Mouse (Mus musculus) urinary bladder, postnatal 36 days (tissue): ENCODE data around the gene C1ql1.

Experiments
- DNase-seq, 2 experiments: peaks; one replicate each; pipeline ENCODE4 v3.0.0; 2022; ENCODE audit warnings: low spot score in 2 of 2, mixed read lengths in 1 of 2

Gene C1ql1

DNA sequence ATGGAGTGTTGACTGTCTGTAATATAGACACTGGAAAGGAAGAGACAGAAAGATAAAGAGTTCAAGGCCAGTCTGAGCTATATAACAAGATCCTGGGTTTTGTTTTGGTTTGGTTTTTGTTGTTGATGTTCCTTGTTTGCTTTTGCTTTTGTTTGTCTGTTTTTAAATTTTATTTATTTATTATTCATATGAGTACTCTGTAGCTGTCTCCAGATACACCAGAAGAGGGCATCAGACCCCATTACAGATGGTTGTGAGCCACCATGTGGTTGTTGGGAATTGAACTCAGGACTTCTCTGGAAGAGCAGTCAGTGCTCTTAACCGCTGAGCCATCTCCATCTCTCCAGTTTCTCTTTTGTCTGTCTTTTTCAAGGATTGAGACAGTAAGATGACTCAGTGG lies 12.4 kb upstream of the C1ql1 start:
- no peak for DNase-seq

DNA sequence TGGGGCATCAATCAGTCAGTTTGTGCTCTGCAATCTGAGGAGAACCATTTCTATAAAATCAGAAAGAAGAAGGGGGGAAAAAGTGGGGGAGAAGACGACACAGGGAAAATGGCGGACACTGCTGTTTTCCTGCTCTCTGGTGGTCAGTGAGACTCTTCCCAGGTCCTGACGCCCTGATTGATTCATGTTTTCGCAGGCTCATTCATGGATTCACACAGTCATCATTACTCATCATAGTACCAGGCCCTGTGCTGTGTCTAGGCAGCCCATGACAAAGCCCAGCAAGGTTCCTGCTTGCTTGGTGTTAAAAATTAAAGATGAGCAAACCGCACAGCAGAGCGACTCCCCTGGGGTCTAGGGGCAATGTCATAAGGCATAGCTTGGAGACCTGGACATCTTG lies 11.9 kb upstream of the C1ql1 start:
- DNase-seq, result no peak

DNA sequence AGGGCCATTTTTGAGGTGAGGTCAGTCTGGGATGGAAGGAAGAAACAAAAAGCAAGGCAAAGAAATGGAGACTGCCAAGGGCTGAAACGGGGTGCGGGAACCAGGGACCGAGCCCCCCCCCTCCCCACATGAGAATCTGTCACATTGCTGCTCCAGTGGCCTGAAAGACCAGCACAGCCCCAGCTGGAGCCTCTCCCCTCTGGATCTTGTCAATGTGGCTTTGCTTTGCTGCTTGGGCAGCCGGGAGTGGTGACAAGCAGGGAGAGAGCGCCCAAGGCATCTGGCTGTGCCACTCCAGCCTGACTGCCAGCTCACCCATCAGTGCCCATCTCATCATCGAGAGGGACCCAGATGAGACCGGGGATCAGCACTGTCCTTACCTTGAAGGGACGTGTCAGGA lies 11.2 kb upstream of the C1ql1 start:
- no peak for DNase-seq

DNA sequence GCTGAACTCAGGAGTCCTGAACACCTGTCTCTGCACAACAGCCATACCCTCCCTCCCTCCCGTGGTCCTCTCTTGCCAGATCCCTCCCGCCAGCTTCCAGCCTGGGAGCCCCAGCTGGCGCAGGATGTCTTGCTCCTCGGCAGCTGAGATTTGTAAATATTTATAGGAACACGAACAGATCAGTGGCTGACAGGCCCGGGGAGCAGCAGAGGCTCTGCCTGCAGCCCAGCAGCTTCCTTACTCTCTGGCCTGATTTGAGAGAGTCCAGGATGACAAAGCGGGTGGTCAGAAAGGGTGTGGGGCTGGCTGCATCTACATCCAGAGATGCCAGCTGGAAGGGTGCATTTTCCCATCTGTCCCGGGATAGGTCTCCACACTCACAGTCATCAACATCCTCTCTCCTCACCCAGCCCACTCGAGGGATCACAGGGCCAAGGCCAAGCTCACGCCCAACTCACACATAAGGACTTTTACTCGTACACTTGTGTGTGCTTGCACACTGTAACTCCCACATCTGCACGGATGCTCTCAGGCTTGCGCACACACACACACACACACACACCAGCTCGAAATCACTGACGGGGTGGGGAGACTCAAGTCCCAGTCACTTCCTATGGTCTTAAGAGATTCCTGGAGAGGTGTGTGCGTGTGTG lies 10.6 kb upstream of the C1ql1 start:
- peak; percentile 26 to 38 for DNase-seq

DNA sequence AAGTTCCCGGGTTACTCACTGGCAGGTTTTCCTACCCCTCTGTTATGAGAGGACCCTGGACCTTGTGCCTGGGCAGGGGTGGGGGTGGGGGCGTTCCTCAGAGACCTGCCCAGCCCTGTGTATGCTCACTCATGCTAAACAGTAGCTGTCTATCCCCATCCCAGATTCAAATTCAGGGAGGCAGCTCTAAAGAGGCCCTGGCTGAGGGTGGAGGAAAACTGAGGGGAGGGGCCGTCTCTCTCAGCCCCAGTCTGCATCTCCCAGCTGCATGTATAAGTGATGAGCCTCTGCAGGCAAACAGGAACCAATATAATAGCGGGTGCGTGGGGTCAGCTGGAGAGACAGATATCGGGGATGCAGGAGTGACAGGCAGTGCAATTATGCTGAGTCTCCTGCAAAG lies 6.4 kb upstream of the C1ql1 start:
- DNase-seq, result no peak

DNA sequence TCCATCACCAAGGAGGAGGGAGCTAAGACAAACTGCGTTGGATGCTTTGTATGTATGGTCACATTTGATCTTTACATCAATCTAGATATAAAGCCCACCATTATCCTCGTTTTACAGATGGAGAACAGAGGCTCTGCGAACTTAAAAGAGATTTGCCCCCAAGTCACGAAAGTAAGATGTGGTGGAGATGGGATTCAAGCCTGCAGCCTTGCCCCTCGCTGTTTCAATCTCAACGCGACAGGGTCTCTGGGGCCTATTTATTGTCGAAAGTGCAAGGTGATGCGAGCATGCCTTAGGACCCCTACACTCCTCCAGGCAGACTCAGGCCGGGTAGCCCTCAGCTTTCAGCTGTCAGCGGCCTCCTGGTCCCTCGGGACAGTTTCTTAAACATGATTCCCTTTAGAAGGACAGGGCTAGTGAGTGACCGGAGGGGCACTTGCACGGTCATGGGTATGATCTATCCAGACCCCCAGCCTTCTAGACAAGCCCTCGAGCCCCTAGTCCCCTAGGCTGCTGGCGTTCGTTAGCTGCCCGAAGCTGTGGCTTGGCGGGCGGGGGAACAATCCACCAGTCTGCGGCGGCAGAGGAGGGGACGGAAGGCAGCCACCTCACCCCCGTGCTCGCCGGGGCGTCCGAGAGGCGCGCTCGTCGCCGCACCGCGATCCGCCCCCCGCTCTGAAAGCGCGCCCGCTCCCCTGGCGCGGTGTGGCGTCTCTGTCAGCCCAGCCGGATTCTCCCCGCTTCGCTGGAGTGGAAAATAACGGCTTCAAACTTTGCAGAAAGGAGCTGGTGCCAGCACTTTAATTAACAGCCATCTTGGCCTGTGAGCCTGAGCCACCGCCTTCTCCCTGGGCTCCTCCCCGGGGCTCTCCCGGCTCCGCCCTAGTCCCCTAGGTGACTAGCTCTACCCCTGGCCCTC lies 1.8 kb upstream of the C1ql1 start:
- DNase-seq, result peak in 1 of 2 experiments; percentile 40

DNA sequence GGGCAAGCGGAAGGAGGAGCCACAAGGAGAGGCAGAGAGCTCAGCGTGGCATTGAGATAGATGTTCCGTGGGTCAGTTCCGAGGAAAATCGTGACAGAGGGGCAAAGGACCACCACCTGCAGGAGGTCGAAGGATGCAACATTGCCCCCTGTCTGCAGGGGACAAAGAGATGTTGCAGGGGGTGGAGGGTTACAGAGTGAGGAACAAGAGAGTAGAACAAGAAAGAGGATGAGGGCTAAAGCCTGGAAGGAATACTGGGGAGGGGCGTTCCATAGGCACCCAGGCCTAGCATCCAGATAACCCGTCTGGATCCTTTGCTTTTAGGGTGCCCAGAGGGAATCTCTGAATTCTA lies 480 bp upstream of the C1ql1 start:
- DNase-seq, result no peak

DNA sequence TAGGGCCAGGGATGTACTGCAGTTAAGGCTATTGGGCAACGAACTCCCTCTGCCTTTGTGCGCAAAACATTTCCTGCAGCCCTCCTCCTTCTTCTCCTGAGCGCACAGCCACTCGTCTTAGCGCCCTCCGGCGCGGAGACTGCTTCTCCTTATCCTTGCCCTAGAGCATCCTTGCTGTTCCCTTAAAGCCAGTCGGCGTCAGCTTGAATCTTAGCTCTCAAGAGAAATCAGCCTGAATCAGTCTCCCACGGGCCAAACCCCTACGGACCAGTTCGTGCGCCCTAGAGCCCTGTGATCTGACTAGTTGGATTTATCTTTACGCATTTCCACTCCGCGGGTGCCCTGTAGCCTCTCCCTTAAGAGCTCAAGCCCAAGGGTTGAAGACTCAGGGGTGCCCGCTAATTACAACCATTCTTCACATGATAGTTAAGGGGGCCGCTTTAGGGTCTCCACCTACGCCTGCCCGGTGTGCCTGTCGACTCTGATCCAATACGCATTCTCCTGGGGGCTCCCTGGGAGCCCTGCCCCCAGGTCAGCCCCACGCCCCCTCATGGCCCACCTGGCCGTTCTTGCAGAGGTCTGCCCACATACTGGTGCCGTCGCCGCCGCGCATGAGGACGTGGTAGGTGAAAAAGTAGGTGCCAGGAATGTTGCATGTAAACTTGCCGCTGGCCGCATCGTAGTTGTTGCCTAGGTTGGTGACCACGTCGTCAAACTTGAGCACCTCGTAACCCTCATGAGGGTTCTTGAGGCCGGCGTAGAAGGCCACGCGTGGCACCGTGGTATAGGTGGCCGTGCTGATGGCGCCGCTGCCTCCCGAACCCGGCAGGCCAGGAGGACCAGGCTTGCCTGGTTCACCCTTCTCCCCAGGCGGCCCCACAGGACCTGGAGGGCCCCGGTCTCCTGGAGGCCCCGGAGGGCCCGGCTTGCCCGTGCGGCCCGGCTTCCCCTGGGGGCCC lies 903 bp downstream of the C1ql1 start:
- no peak for DNase-seq

DNA sequence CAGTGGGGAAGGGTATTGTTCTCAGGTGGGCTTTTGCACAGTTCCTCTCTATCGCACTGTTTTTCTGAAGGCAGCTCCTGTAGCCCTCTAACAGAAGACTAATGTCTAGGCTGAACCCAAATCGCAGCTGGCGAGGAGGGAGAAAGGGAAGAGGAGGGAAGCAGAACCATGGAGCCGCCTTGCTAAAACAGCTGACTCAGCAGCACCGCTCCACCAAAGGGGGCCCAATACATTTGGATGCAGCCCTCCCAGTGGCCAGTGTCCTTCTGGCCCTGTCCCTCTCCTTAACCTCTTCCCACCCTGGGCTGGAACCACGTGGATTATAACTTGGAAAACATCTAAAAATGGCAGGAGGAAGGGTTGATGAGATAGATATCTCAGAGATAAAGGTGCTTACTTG lies 5.3 kb downstream of the C1ql1 start:
- DNase-seq, result no peak

DNA sequence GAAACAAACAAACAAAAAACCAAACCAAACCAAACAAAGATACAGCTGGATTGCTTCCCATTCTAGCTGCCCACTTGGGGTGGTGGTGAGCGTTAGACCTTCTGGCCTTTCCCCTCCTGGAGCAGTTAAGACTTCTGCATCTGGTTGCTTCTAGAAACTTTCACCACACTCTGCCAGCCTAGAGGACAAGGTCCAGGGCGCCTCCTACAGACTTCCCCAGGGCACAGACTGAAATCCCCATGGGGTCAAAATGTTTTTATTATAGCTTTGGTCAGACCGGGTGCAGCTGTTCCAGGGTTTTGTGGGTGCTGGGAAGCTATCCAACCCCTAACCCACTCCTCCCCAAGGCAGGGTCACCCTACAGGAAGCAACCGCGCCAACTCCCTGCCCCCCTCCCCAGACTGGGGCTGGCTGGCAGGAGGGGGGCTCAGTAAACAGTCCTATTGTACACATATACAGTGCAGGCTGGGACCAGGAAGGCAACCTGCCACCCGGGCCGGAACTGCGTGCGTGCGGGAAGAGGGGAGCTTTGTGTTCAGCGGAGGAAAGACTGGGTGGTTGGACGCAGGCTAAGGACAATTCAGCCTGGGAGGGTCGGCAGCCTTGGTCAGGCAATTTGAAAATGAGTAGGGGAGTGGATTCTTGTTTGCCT lies 7.3 kb downstream of the C1ql1 start:
- no peak for DNase-seq

DNA sequence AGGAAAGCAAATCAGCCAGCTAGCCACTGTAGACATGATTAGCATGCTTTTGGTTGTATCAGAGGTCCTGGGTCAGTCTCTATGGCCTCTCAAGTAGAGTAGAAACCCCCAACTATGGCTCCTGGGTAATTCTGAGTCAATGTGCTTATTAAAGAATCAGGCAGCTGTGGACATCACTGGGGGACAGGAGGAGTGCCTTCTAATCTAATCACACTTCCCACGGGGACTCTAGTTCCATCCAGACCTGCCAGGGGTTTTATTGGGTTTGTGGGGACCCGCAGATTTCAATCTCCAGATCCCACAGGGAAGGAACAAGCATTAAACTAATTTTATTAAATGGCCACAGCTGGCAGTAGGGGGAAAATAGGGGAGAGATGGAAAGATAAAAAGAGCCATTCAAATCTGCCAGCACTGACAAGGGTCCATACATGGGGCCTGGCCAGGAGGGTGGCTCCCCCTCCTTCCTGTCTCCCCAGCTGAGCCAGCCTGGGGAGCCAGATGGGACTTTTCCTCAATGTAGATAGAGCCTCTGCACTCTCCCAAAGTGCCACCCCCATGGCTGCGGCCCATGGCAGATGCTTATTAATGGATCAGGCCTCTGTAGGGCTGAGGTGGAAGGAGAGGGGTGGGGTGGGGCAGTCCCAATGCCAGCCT lies 8.8 kb downstream of the C1ql1 start:
- DNase-seq, result no peak

DNA sequence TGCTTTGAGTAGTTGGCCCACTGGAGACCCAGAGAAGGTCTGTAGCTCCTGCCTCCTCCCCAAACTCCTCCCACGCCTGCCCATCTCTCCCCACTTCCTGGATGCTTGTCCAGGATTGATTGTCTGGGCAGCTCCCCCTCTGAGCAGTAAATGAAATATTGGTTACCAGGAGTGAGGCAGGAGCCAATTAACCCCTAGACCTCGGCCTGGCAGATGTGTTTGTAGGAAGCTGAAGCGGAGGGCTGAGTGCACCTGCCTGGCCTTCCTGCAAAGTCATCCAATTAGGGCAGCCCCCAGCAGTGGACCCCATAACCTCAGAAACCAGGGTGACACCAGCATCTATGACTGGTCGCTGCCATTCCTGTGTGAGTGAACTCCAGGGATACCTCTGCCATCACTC lies 10.2 kb downstream of the C1ql1 start:
- DNase-seq, result no peak

DNA sequence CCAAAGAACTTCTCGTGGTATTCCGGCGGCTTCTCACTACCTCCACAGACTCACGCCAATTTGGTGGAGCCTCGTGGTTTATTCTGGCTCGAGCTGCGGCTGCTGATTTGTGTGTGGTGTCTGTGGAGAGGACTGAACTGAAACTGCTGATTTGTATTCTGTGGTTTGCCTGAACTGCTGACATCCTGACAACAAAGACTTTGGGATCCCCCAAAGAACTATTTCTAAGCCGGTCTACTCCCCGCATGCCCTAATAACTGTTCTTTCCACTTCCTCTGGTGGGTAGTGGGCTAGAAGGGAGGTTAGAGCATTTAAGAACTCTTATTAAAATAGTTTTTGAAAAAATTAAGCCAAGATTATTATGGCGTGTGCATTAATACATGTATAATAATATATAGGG lies 15.8 kb downstream of the C1ql1 start:
- DNase-seq, result no peak

DNA sequence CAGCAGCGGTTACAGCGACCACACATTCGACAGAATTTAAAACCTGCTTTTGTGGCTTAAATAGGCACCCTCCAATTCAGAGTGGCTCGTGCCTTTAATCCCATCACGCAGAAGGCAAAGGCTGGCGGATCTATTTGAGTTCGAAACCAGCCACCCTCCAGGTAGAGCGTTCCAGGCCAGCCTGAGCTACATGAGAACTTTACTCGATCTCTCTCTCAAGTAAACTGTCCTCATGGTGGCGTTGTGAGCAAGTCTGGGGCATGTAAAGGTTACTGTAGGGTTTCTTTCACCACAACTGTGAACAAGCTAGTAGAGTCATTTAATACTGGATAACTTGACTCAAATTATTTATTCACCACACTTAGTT lies 21.2 kb downstream of the C1ql1 start:
- no peak for DNase-seq

DNA sequence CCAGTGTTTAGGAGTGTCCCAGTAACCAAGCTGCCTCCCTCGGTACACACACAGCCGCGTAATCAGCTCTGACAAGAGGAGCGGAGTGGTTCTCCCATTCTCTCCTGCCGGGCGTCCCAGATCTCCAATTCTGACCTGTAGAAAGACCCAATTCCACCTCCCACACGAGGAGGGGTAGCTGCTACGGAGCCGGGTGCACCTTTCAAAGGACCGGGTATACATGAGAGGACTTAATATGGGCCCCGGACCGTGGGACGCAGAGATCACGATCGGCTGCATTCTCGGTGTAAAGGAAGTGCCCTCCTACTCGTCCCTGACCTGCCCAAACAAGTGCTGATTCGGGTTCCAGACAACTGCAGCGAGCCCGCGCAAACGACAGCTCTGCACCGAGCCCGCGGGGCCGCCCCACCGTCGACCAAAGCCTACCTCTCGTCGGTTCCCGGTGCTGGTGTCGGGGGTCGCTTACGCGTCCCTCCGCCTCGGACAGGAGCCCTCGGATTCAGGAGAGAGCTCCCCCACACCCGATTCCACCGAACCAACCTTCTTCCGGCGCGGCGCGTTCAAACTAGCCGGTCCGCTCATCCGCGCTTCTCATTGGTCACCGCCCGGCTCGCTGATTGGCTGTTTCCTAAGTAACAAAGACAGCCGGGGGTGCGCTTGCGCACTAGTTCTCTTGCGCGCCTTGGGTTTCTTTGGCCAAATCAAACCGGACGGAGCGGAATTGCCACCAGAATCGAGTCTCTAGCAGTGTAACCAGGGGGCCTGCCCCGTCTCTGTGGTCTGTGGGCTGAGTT lies 21.7 kb downstream of the C1ql1 start, which contains the start of gene Kif18b:
Gene Kif18b (minus strand): TSS at position 568 of the 794 bp plus-strand sequence.
- peak; percentile 85 to 92 for DNase-seq

DNA sequence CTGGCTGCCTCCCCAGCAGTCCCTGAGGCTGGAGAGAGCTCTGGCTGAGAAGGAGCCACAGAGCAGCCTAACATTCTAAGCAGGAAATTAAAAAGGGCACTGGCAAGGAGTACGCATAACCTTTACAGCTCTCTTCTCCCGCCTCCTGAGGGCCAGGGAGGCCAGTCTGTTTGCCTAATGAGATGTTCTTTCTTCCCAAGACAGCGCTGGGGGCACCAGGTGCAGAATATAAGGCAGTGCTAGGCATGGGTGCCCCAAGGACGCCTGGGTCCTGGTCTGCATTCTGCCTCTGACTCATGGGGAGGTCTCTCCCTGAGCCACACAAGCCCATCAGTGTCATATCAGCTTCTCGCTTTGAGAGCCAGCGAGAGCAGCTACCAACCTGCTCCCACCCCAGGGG lies 25.0 kb downstream of the C1ql1 start:
- DNase-seq, result no peak

DNA sequence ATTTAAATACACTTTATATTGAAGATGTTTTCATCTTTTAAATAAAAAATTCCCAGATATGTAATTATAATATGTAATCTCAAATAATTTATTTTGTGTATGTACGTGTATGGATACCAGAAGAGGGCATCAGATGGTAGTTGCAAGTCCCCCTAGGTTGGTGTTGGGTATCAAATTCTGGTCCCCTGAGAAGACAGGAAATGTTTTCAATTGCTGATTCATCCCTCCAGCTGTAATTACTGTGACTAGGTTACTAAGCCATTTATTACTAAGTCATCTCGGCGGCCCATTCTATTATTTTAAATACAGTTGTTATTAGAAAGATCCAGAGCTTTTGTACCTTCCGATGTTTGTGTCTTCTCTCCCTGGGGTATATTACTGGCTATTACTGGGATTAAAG lies 28.4 kb downstream of the C1ql1 start:
- no peak for DNase-seq

DNA sequence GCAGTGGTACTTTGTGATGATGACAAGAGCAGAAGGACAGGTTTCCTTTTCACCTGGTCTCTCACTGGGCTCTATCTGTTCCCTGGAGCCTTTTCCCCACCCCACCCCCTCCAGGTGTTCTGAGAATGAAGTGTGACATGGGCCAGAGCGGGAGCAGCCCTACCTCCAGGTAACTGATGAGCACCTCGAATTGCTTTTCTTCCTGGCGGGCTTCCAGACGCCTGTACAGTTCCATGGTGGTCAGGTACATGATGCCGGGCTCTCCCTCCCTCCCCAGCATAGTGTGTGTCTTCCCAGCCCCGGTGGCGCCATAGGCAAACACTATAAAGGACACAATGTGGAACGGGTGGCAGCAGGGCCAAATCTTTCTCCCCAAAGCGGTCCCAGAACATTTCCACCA lies 31.1 kb downstream of the C1ql1 start:
- DNase-seq, result no peak

DNA sequence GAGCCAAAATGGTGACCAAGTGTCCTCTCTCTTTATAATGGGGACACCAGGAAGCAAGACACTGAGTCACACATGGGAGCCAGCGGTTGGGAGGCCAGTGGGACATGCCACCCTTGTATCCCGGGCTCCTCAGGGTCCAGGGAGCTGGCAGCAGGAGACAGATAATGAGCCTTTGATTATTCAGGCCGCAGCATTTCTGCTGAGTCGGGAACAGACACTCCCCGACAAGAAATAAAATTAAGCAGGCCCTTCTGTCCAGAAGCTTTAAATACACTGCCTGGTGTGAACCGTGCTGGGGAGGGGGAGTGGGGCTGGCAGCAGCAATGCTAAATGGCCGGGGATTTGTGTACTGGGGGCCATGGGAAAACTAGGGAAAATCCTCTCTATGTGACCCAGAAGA lies 35.1 kb downstream of the C1ql1 start:
- no peak for DNase-seq

DNA sequence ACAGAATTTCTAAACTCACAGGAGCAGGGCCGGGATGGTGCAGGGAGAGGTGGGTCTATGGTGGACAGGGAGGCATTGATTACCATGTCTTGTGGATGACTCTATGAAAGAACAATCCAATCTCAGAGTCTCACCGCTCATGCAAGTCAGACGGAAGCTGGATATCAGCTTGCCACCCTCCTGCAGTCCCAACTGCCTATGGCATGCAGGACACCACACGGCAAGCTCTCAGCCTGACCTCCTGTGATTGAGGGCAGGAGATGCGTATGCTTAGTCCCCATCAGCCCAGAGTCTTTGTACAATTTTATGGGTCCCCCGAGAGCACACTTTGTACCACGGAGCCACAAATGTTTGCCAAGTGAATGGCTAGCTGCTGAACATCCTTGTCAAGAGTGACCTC lies 42.8 kb downstream of the C1ql1 start:
- no peak for DNase-seq
